In genomic region chr17:23717003-23717402, GRCm38 (mm10) we compare ENCODE assay signal across 25 mouse cellular contexts. TPM values are rescaled to one million over a fixed set of nuclear protein-coding genes. Genes with fewer than 3 reads are reported as not detected.
DNase-seq lines count a peak whose midpoint lies in the region; ATAC-seq and TF ChIP-seq lines count a peak whose summit lies in the region.
"Had no signal": no experiment of that assay in that cellular context is flagged by ENCODE, and none has a peak within 500 bp of the region (broad histone marks: within the 10 kb centered on the region; RNA-seq: fewer than 3 reads in every experiment).

No protein-coding gene starts in this region.

- H3K27me3 ChIP-seq in embryonic facial prominence, embryonic 14.5 days (replicated peaks; ENCODE audit: control insufficient read depth, insufficient read depth, low read length), result no peaks in the 10 kb centered on the region
- H3K27me3 ChIP-seq in embryonic facial prominence, embryonic 10.5 days (replicated peaks; ENCODE audit: low read depth, poor library complexity, severe bottlenecking), result peaks cover 26% of the 10 kb centered on the region
- H3K27me3 ChIP-seq in lung, embryonic 15.5 days, result no peaks in the 10 kb centered on the region
- no peaks in the 10 kb centered on the region for H3K27me3 ChIP-seq in midbrain, embryonic 11.5 days (ENCODE audit: control insufficient read depth, insufficient read depth, low read length)
- no peaks in the 10 kb centered on the region for H3K27me3 ChIP-seq in midbrain, embryonic 14.5 days (ENCODE audit: control insufficient read depth, insufficient read depth, low read length)
- H3K27me3 ChIP-seq: embryonic facial prominence, embryonic 12.5 days; embryonic facial prominence, embryonic 15.5 days had no signal

- ATAC-seq in embryonic facial prominence, embryonic 14.5 days (ENCODE audit: low read depth), result peak; percentile 65; the same call in 1 of the 2 replicates
- 0 out of 2 replicates have a peak, but pooled peaks have one; percentile 7 for ATAC-seq in lung, embryonic 15.5 days (ENCODE audit: borderline replicate concordance, extremely low read depth, low FRiP score, low TSS enrichment)
- no peak for ATAC-seq in midbrain, embryonic 11.5 days (ENCODE audit: low FRiP score)
- no peak for ATAC-seq in midbrain, embryonic 14.5 days (ENCODE audit: low FRiP score, low TSS enrichment)
- ATAC-seq: activated CD4-positive, CD25-positive, alpha-beta regulatory T cell, adult 4 months; CD4-positive, CD25-positive, alpha-beta regulatory T cell, adult 4 months; forebrain, embryonic 14.5 days; forebrain, embryonic 16.5 days had no signal

- H3K4me3 ChIP-seq in embryonic facial prominence, embryonic 14.5 days (ENCODE audit: low read depth, low read length), result no peak overlapping the region
- H3K4me3 ChIP-seq in embryonic facial prominence, embryonic 10.5 days, result no peak overlapping the region
- H3K4me3 ChIP-seq in lung, embryonic 15.5 days, result no peak overlapping the region
- no peak overlapping the region for H3K4me3 ChIP-seq in lung, adult 2 months (replicated peaks; ENCODE audit: extremely low read depth, low read depth, low read length)
- H3K4me3 ChIP-seq in midbrain, embryonic 11.5 days (ENCODE audit: low read depth, low read length), result no peak overlapping the region
- H3K4me3 ChIP-seq in midbrain, embryonic 14.5 days (replicated peaks; ENCODE audit: low read depth, low read length), result no peak overlapping the region
- H3K4me3 ChIP-seq: embryonic facial prominence, embryonic 12.5 days; embryonic facial prominence, embryonic 15.5 days; erythroblast, embryonic 14.5 days; forebrain, embryonic 10.5 days; forebrain, embryonic 12.5 days had no signal

- no peak overlapping the region for H3K27ac ChIP-seq in embryonic facial prominence, embryonic 14.5 days (replicated peaks; ENCODE audit: low read depth, low read length)
- no peak overlapping the region for H3K27ac ChIP-seq in embryonic facial prominence, embryonic 10.5 days (replicated peaks)
- H3K27ac ChIP-seq in lung, embryonic 15.5 days, result no peak overlapping the region
- H3K27ac ChIP-seq in midbrain, embryonic 11.5 days (ENCODE audit: low read depth, low read length), result no peak overlapping the region
- H3K27ac ChIP-seq in midbrain, embryonic 14.5 days (replicated peaks; ENCODE audit: low read depth, low read length), result no peak overlapping the region
- H3K27ac ChIP-seq: embryonic facial prominence, embryonic 12.5 days; embryonic facial prominence, embryonic 15.5 days; forebrain, embryonic 10.5 days; forebrain, embryonic 12.5 days had no signal

- no peak for TF ChIP-seq CTCF in lung, adult 2 months (IDR thresholded peaks at IDR 0.05; ENCODE audit: insufficient read depth, low read length)

- H3K4me2 ChIP-seq in embryonic facial prominence, embryonic 14.5 days (ENCODE audit: low read depth, low read length), result no peak overlapping the region
- H3K4me2 ChIP-seq in lung, embryonic 15.5 days, result no peak overlapping the region
- H3K4me2 ChIP-seq in midbrain, embryonic 11.5 days, result no peak overlapping the region
- H3K4me2 ChIP-seq in midbrain, embryonic 14.5 days (ENCODE audit: low read length), result no peak overlapping the region
- H3K4me2 ChIP-seq: embryonic facial prominence, embryonic 12.5 days; embryonic facial prominence, embryonic 15.5 days; forebrain, embryonic 12.5 days had no signal

- no peaks in the 10 kb centered on the region for H3K36me3 ChIP-seq in embryonic facial prominence, embryonic 14.5 days (ENCODE audit: control insufficient read depth, insufficient read depth, low read length)
- H3K36me3 ChIP-seq in embryonic facial prominence, embryonic 10.5 days (replicated peaks), result no peaks in the 10 kb centered on the region
- H3K36me3 ChIP-seq in lung, embryonic 15.5 days, result no peaks in the 10 kb centered on the region
- H3K36me3 ChIP-seq in midbrain, embryonic 11.5 days (ENCODE audit: control insufficient read depth, insufficient read depth, low read length), result no peaks in the 10 kb centered on the region
- no peaks in the 10 kb centered on the region for H3K36me3 ChIP-seq in midbrain, embryonic 14.5 days (ENCODE audit: control insufficient read depth, insufficient read depth, low read length)
- H3K36me3 ChIP-seq: embryonic facial prominence, embryonic 12.5 days; embryonic facial prominence, embryonic 15.5 days; forebrain, embryonic 10.5 days; forebrain, embryonic 12.5 days had no signal

- no peaks in the 10 kb centered on the region for H3K9me3 ChIP-seq in embryonic facial prominence, embryonic 14.5 days (ENCODE audit: control insufficient read depth, low read length)
- H3K9me3 ChIP-seq in embryonic facial prominence, embryonic 10.5 days, result no peaks in the 10 kb centered on the region
- no peaks in the 10 kb centered on the region for H3K9me3 ChIP-seq in lung, embryonic 15.5 days
- no peaks in the 10 kb centered on the region for H3K9me3 ChIP-seq in midbrain, embryonic 11.5 days (ENCODE audit: control insufficient read depth, low read length)
- H3K9me3 ChIP-seq in midbrain, embryonic 14.5 days (ENCODE audit: control insufficient read depth, low read length), result no peaks in the 10 kb centered on the region
- H3K9me3 ChIP-seq: embryonic facial prominence, embryonic 12.5 days; embryonic facial prominence, embryonic 15.5 days; forebrain, embryonic 10.5 days; forebrain, embryonic 12.5 days had no signal

- no peaks in the 10 kb centered on the region for H3K4me1 ChIP-seq in embryonic facial prominence, embryonic 14.5 days (ENCODE audit: control insufficient read depth, insufficient read depth, low read length)
- peaks cover 4% of the 10 kb centered on the region for H3K4me1 ChIP-seq in embryonic facial prominence, embryonic 10.5 days
- no peaks in the 10 kb centered on the region for H3K4me1 ChIP-seq in lung, embryonic 15.5 days
- H3K4me1 ChIP-seq in lung, adult 2 months (ENCODE audit: control insufficient read depth, insufficient read depth, low read length), result no peaks in the 10 kb centered on the region
- no peaks in the 10 kb centered on the region for H3K4me1 ChIP-seq in midbrain, embryonic 11.5 days (ENCODE audit: control insufficient read depth, insufficient read depth, low read length)
- H3K4me1 ChIP-seq in midbrain, embryonic 14.5 days (ENCODE audit: control insufficient read depth, insufficient read depth, low read length), result no peaks in the 10 kb centered on the region
- H3K4me1 ChIP-seq: embryonic facial prominence, embryonic 12.5 days; embryonic facial prominence, embryonic 15.5 days; forebrain, embryonic 12.5 days had no signal

- DNase-seq in embryonic facial prominence, embryonic 14.5 days (ENCODE audit: low spot score), result peak; percentile 59
- no peak for DNase-seq in embryonic facial prominence, embryonic 10.5 days (ENCODE audit: low spot score)
- DNase-seq in lung, adult 2 months, result no peak
- DNase-seq in midbrain, embryonic 11.5 days (ENCODE audit: low spot score, missing footprints), result peak; percentile 33
- no peak for DNase-seq in midbrain, embryonic 14.5 days
- DNase-seq in embryo, embryonic 11 days, result no peak
- DNase-seq: adrenal gland, adult 8-10 months; adrenal gland, postnatal 14 days; adrenal gland, postnatal 36 days; B cell, adult 2 months; cerebellum, adult 11-12 months; cerebellum, adult 2 months; cerebellum, adult 9-10 months; cerebellum, postnatal 10 days; cerebellum, postnatal 25 days had no signal

- WGBS in embryonic facial prominence, embryonic 14.5 days, result 65% methylated on average over 2 of the region's 2 CpGs
- WGBS in embryonic facial prominence, embryonic 10.5 days, result 67% methylated on average over 2 of the region's 2 CpGs
- WGBS in lung, embryonic 15.5 days, result 53% methylated on average over 2 of the region's 2 CpGs
- 42% methylated on average over 2 of the region's 2 CpGs for WGBS in lung, adult 2 months
- 78% methylated on average over 2 of the region's 2 CpGs for WGBS in midbrain, embryonic 11.5 days
- 52% methylated on average over 2 of the region's 2 CpGs for WGBS in midbrain, embryonic 14.5 days

- no peak for TF ChIP-seq POLR2A in lung, adult 2 months (IDR thresholded peaks at IDR 0.05; ENCODE audit: borderline replicate concordance, extremely low read depth, low read depth, low read length)

- no peak overlapping the region for H3K9ac ChIP-seq in embryonic facial prominence, embryonic 14.5 days (ENCODE audit: low read depth, low read length)
- H3K9ac ChIP-seq in lung, embryonic 15.5 days, result no peak overlapping the region
- H3K9ac ChIP-seq in midbrain, embryonic 11.5 days (ENCODE audit: low read length), result no peak overlapping the region
- H3K9ac ChIP-seq in midbrain, embryonic 14.5 days (replicated peaks; ENCODE audit: low read length), result no peak overlapping the region
- H3K9ac ChIP-seq: embryonic facial prominence, embryonic 12.5 days; embryonic facial prominence, embryonic 15.5 days; forebrain, embryonic 12.5 days had no signal

RNA-seq across cellular contexts. Expression of gene 1520401A03Rik, which starts 5.6 kb away (rescaled TPM):
- 1.6 and 2.8 TPM in 2 replicates for polyA plus RNA-seq in embryonic facial prominence, embryonic 14.5 days (2014; fragmentation: Nextera tagmentation; extraction: Ambion mirVana)
- 0.05 TPM in 1 of 2 replicates, not detected in the other for polyA plus RNA-seq in embryonic facial prominence, embryonic 10.5 days (2016; fragmentation: Nextera tagmentation; extraction: Ambion mirVana)
- 0.09 and 0.28 TPM in 2 replicates for polyA plus RNA-seq in lung, embryonic 15.5 days (2015; fragmentation: Nextera tagmentation; extraction: Ambion mirVana)
- polyA plus RNA-seq in lung, adult 2 months (2012; rRNA removed), result not detected in 2 replicates
- not detected in 2 replicates for polyA plus RNA-seq in midbrain, embryonic 11.5 days (2014; fragmentation: Nextera tagmentation; extraction: Ambion mirVana)
- not detected in 2 replicates for polyA plus RNA-seq in midbrain, embryonic 14.5 days (2014; fragmentation: Nextera tagmentation; extraction: Ambion mirVana)
- polyA plus RNA-seq: activated CD4-positive, CD25-positive, alpha-beta regulatory T cell, adult 4 months; forebrain, embryonic 12.5 days; forebrain, embryonic 14.5 days; forebrain, embryonic 16.5 days had no signal

RNA-seq across cellular contexts. Expression of gene Pkmyt1, which starts 9.1 kb away (rescaled TPM):
- polyA plus RNA-seq in embryonic facial prominence, embryonic 14.5 days (2014; fragmentation: Nextera tagmentation; extraction: Ambion mirVana), result 39.6 and 40.3 TPM in 2 replicates
- 61.6 and 62.0 TPM in 2 replicates for polyA plus RNA-seq in embryonic facial prominence, embryonic 10.5 days (2016; fragmentation: Nextera tagmentation; extraction: Ambion mirVana)
- 61.7 and 68.6 TPM in 2 replicates for polyA plus RNA-seq in lung, embryonic 15.5 days (2015; fragmentation: Nextera tagmentation; extraction: Ambion mirVana)
- 21.8 and 25.3 TPM in 2 replicates for polyA plus RNA-seq in lung, adult 2 months (2012; rRNA removed)
- polyA plus RNA-seq in midbrain, embryonic 11.5 days (2014; fragmentation: Nextera tagmentation; extraction: Ambion mirVana), result 29.3 and 33.7 TPM in 2 replicates
- 16.2 and 18.2 TPM in 2 replicates for polyA plus RNA-seq in midbrain, embryonic 14.5 days (2014; fragmentation: Nextera tagmentation; extraction: Ambion mirVana)

RNA-seq across cellular contexts. Expression of gene Paqr4, which starts 23.7 kb away (rescaled TPM):
- polyA plus RNA-seq in embryonic facial prominence, embryonic 14.5 days (2014; fragmentation: Nextera tagmentation; extraction: Ambion mirVana), result 20.9 and 22.9 TPM in 2 replicates
- polyA plus RNA-seq in embryonic facial prominence, embryonic 10.5 days (2016; fragmentation: Nextera tagmentation; extraction: Ambion mirVana), result 12.6 and 14.1 TPM in 2 replicates
- polyA plus RNA-seq in lung, embryonic 15.5 days (2015; fragmentation: Nextera tagmentation; extraction: Ambion mirVana), result 43.9 and 46.7 TPM in 2 replicates
- 59.8 and 63.5 TPM in 2 replicates for polyA plus RNA-seq in lung, adult 2 months (2012; rRNA removed)
- polyA plus RNA-seq in midbrain, embryonic 11.5 days (2014; fragmentation: Nextera tagmentation; extraction: Ambion mirVana), result 29.5 and 30.2 TPM in 2 replicates
- 56.6 and 69.2 TPM in 2 replicates for polyA plus RNA-seq in midbrain, embryonic 14.5 days (2014; fragmentation: Nextera tagmentation; extraction: Ambion mirVana)

RNA-seq across cellular contexts. Expression of gene Kremen2, which starts 28.6 kb away (rescaled TPM):
- polyA plus RNA-seq in embryonic facial prominence, embryonic 14.5 days (2014; fragmentation: Nextera tagmentation; extraction: Ambion mirVana), result 12.9 and 21.2 TPM in 2 replicates
- polyA plus RNA-seq in embryonic facial prominence, embryonic 10.5 days (2016; fragmentation: Nextera tagmentation; extraction: Ambion mirVana), result 8.3 and 9.6 TPM in 2 replicates
- 0.38 and 1.1 TPM in 2 replicates for polyA plus RNA-seq in lung, embryonic 15.5 days (2015; fragmentation: Nextera tagmentation; extraction: Ambion mirVana)
- 0.81 and 1.1 TPM in 2 replicates for polyA plus RNA-seq in lung, adult 2 months (2012; rRNA removed)
- polyA plus RNA-seq in midbrain, embryonic 11.5 days (2014; fragmentation: Nextera tagmentation; extraction: Ambion mirVana), result 0.58 and 0.63 TPM in 2 replicates
- 0.71 and 0.80 TPM in 2 replicates for polyA plus RNA-seq in midbrain, embryonic 14.5 days (2014; fragmentation: Nextera tagmentation; extraction: Ambion mirVana)
- polyA plus RNA-seq: erythroblast, embryonic 14.5 days had no signal

RNA-seq across cellular contexts. Expression of gene Cldn9, which starts 33.2 kb away (rescaled TPM):
- polyA plus RNA-seq in embryonic facial prominence, embryonic 14.5 days (2014; fragmentation: Nextera tagmentation; extraction: Ambion mirVana), result 14.6 and 17.9 TPM in 2 replicates
- 10.5 and 13.5 TPM in 2 replicates for polyA plus RNA-seq in embryonic facial prominence, embryonic 10.5 days (2016; fragmentation: Nextera tagmentation; extraction: Ambion mirVana)
- polyA plus RNA-seq in lung, embryonic 15.5 days (2015; fragmentation: Nextera tagmentation; extraction: Ambion mirVana), result 4.4 and 4.8 TPM in 2 replicates
- 0.07 and 0.08 TPM in 2 replicates for polyA plus RNA-seq in lung, adult 2 months (2012; rRNA removed)
- 0.58 and 0.82 TPM in 2 replicates for polyA plus RNA-seq in midbrain, embryonic 11.5 days (2014; fragmentation: Nextera tagmentation; extraction: Ambion mirVana)
- 0.50 and 0.92 TPM in 2 replicates for polyA plus RNA-seq in midbrain, embryonic 14.5 days (2014; fragmentation: Nextera tagmentation; extraction: Ambion mirVana)
- polyA plus RNA-seq: activated CD4-positive, CD25-positive, alpha-beta regulatory T cell, adult 4 months; CD4-positive, CD25-positive, alpha-beta regulatory T cell, adult 4 months; erythroblast, embryonic 14.5 days had no signal

Comparison
In these comparisons a context has a peak if more than half of its experiments do, and no peak if none do; other contexts are left out.
1. DNase-seq: peak in embryonic facial prominence, embryonic 14.5 days (single experiment) and midbrain, embryonic 11.5 days (single experiment); none in embryonic facial prominence, embryonic 10.5 days (single experiment), lung, adult 2 months (single experiment), midbrain, embryonic 14.5 days (single experiment) and embryo, embryonic 11 days (single experiment).
2. ATAC-seq: peak in embryonic facial prominence, embryonic 14.5 days (single experiment) and lung, embryonic 15.5 days (single experiment); none in midbrain, embryonic 11.5 days (single experiment) and midbrain, embryonic 14.5 days (single experiment).